Mouse (Mus musculus): ENCODE data around the gene Prrc2b. TPM values are rescaled to one million over a fixed set of nuclear protein-coding genes. Genes with fewer than 3 reads are reported as not detected.

Gene Prrc2b
- polyA plus RNA-seq, 1 experiment from 2014 or later: 17.7 TPM

GRCm38 (mm10) chr2:32111268-32111667 lies 39.6 kb upstream of the Prrc2b start:
- Histone ChIP-seq H3K9me3 (ENCODE audit: control insufficient read depth) (no peaks in the 10 kb centered on the region), H3K27me3 (replicated peaks; ENCODE audit: control insufficient read depth, insufficient read depth, low read length) (no peaks in the 10 kb centered on the region), H3K27ac (ENCODE audit: low read depth, low read length) (no peak overlapping the region), H3K9ac (ENCODE audit: low read depth, low read length) (no peak overlapping the region), H3K4me2 (replicated peaks; ENCODE audit: low read depth) (no peak overlapping the region), H3K36me3 (ENCODE audit: control insufficient read depth, insufficient read depth) (no peaks in the 10 kb centered on the region), H3K4me1 (replicated peaks; ENCODE audit: control insufficient read depth, insufficient read depth, low read length) (no peaks in the 10 kb centered on the region), H3K4me3 (ENCODE audit: low read depth, low read length) (no peak overlapping the region)
- no peak for ATAC-seq
- 91% methylated on average over 1 of the region's 1 CpGs for WGBS
- TF ChIP-seq CTCF (IDR thresholded peaks at IDR 0.05; ENCODE audit: low read depth): no peak

DNA sequence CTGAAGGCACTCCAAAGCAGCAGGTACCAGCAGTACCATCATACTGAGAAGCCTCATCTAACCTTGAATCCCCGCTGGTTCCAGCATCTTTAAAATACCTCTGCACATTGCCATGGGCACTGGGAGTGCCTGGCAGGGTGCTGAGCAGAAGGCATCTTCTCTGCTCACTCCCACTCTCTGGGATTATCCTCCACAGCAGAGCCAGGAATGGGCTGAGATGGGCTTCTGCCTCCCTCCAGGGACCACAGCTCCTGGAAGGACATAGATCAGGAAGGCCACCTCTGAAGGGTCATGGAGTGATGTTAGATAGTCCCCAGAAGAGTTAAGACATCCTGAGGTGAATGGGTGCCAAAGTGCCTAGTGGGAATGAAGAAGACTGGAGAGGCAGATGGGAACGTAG lies 38.3 kb upstream of the Prrc2b start:
- Histone ChIP-seq H3K4me2 (replicated peaks; ENCODE audit: low read depth) (no peak overlapping the region), H3K4me3 (ENCODE audit: low read depth, low read length) (no peak overlapping the region), H3K27ac (ENCODE audit: low read depth, low read length) (no peak overlapping the region), H3K36me3 (ENCODE audit: control insufficient read depth, insufficient read depth) (no peaks in the 10 kb centered on the region), H3K9ac (ENCODE audit: low read depth, low read length) (no peak overlapping the region), H3K27me3 (replicated peaks; ENCODE audit: control insufficient read depth, insufficient read depth, low read length) (no peaks in the 10 kb centered on the region), H3K4me1 (replicated peaks; ENCODE audit: control insufficient read depth, insufficient read depth, low read length) (no peaks in the 10 kb centered on the region), H3K9me3 (ENCODE audit: control insufficient read depth) (no peaks in the 10 kb centered on the region)
- 66% methylated on average over 2 of the region's 2 CpGs for WGBS
- no peak for ATAC-seq
- no peak for TF ChIP-seq CTCF (IDR thresholded peaks at IDR 0.05; ENCODE audit: low read depth)

GRCm38 (mm10) chr2:32115851-32116268 lies 35.0 kb upstream of the Prrc2b start:
- Histone ChIP-seq H3K9me3 (ENCODE audit: control insufficient read depth) (no peaks in the 10 kb centered on the region), H3K27ac (ENCODE audit: low read depth, low read length) (no peak overlapping the region), H3K9ac (ENCODE audit: low read depth, low read length) (no peak overlapping the region), H3K4me2 (replicated peaks; ENCODE audit: low read depth) (no peak overlapping the region), H3K4me1 (replicated peaks; ENCODE audit: control insufficient read depth, insufficient read depth, low read length) (no peaks in the 10 kb centered on the region), H3K4me3 (ENCODE audit: low read depth, low read length) (no peak overlapping the region), H3K27me3 (replicated peaks; ENCODE audit: control insufficient read depth, insufficient read depth, low read length) (0 out of 2 replicates have a peak, but pooled peaks cover 2% of the 10 kb centered on the region), H3K36me3 (ENCODE audit: control insufficient read depth, insufficient read depth) (no peaks in the 10 kb centered on the region)
- no peak for TF ChIP-seq CTCF (IDR thresholded peaks at IDR 0.05; ENCODE audit: low read depth)
- 89% methylated on average over 4 of the region's 4 CpGs for WGBS
- ATAC-seq: no peak

DNA sequence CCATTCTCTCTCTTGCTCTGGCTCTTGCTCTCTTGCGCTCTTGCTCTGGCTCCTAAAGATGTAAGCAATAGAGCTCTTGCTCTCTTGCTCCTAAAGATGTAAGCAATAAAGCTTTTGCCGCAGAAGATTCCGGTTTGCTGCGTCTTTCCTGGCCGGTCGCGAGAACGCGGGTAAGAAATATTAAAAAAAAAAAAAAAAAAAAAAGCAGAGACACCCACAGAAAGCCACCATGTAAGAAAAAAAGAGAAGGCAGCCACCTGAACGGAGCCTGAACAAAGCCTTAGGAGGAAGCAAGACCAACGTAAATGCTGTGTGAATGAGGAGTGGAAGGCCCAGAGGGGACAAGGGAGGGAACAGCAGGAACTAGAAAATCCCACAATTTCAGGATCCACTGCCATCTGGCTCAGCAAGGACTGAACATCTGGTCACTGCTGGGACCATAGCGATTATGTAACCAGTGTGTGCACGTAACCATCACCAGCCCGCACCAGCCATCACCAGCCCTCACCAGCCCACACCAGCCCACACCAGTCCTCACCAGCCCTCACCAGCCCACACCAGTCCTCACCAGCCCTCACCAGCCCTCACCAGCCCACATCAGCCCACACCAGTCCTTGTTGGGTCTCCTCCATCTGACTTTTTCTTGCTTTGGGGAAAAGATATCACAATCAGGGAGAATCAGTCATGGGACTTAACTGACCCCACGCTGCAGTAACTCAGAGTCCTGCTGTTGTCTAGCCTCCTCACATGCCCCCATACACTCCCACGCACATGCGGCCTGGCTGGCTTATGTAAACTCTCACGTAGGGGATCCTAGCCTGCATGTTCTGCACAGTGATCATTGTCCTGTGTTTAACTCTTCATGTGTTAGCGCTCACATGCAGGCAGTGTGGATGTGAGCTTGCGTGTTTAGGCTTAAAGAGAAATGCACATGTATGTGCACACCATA lies 30.8 kb upstream of the Prrc2b start:
- Histone ChIP-seq H3K4me3 (ENCODE audit: low read depth, low read length) (no peak overlapping the region), H3K27me3 (replicated peaks; ENCODE audit: control insufficient read depth, insufficient read depth, low read length) (0 out of 2 replicates have a peak, but pooled peaks cover 2% of the 10 kb centered on the region), H3K4me1 (replicated peaks; ENCODE audit: control insufficient read depth, insufficient read depth, low read length) (no peaks in the 10 kb centered on the region), H3K36me3 (ENCODE audit: control insufficient read depth, insufficient read depth) (no peaks in the 10 kb centered on the region), H3K27ac (ENCODE audit: low read depth, low read length) (no peak overlapping the region), H3K4me2 (replicated peaks; ENCODE audit: low read depth) (no peak overlapping the region), H3K9me3 (ENCODE audit: control insufficient read depth) (no peaks in the 10 kb centered on the region), H3K9ac (ENCODE audit: low read depth, low read length) (no peak overlapping the region)
- no peak for ATAC-seq
- no peak for TF ChIP-seq CTCF (IDR thresholded peaks at IDR 0.05; ENCODE audit: low read depth)
- WGBS: 88% methylated on average over 20 of the region's 20 CpGs

GRCm38 (mm10) chr2:32121150-32121549 lies 29.7 kb upstream of the Prrc2b start:
- no peaks in the 10 kb centered on the region for H3K9me3 ChIP-seq (ENCODE audit: control insufficient read depth)
- no peak overlapping the region for H3K4me3 ChIP-seq (ENCODE audit: low read depth, low read length)
- no peak overlapping the region for H3K4me2 ChIP-seq (replicated peaks; ENCODE audit: low read depth)
- no peaks in the 10 kb centered on the region for H3K36me3 ChIP-seq (ENCODE audit: control insufficient read depth, insufficient read depth)
- WGBS: 54% methylated on average over 5 of the region's 5 CpGs
- TF ChIP-seq CTCF (IDR thresholded peaks at IDR 0.05; ENCODE audit: low read depth): no peak
- H3K27me3 ChIP-seq (replicated peaks; ENCODE audit: control insufficient read depth, insufficient read depth, low read length): 0 out of 2 replicates have a peak, but pooled peaks cover 2% of the 10 kb centered on the region
- H3K27ac ChIP-seq (ENCODE audit: low read depth, low read length): no peak overlapping the region
- no peak overlapping the region for H3K9ac ChIP-seq (ENCODE audit: low read depth, low read length)
- no peak for ATAC-seq
- H3K4me1 ChIP-seq (replicated peaks; ENCODE audit: control insufficient read depth, insufficient read depth, low read length): no peaks in the 10 kb centered on the region

DNA sequence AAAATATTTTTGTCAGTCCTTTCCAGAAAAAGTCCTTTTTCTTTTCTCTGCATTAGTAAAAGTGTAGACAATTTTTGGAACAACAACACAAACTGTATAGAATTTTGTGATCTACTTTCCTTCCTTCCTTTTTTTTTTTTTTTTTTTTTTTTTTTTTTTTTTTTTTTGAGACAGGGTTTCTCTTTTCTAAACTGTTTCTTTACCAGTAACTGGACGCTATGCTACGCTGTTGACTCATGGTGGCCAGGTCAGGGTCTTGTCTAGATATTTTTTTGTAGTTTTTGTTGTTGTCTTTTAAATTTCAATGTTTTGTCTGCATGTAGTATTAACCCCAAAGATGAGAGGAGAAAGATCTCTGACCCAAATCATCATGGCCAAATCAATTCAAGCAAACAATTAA lies 29.1 kb upstream of the Prrc2b start:
- Histone ChIP-seq H3K9ac (ENCODE audit: low read depth, low read length) (no peak overlapping the region), H3K9me3 (ENCODE audit: control insufficient read depth) (no peaks in the 10 kb centered on the region), H3K4me1 (replicated peaks; ENCODE audit: control insufficient read depth, insufficient read depth, low read length) (no peaks in the 10 kb centered on the region), H3K4me3 (ENCODE audit: low read depth, low read length) (no peak overlapping the region), H3K27ac (ENCODE audit: low read depth, low read length) (no peak overlapping the region), H3K27me3 (replicated peaks; ENCODE audit: control insufficient read depth, insufficient read depth, low read length) (0 out of 2 replicates have a peak, but pooled peaks cover 2% of the 10 kb centered on the region), H3K36me3 (ENCODE audit: control insufficient read depth, insufficient read depth) (no peaks in the 10 kb centered on the region), H3K4me2 (replicated peaks; ENCODE audit: low read depth) (no peak overlapping the region)
- no peak for ATAC-seq
- no peak for TF ChIP-seq CTCF (IDR thresholded peaks at IDR 0.05; ENCODE audit: low read depth)
- WGBS: 80% methylated on average over 2 of the region's 2 CpGs

Data from intestine, postnatal 0 days (tissue).